Mouse (Mus musculus) liver, postnatal 0 days (tissue): ENCODE results near the gene Slc26a8. TPM values are rescaled to one million over a fixed set of nuclear protein-coding genes. Genes with fewer than 3 reads are reported as not detected.

Experiments
- ATAC-seq: fragments of 200-750 bp; cut with Nextera tagmentation; 2 replicates; pipeline ENCODE4 v1.8.0; 2017; ENCODE audit warnings: mild to moderate bottlenecking, moderate library complexity
- DNase-seq: peaks from one replicate; pipeline ENCODE4 v3.0.0-alpha.2; 2016
- H3K27ac ChIP-seq: fragments of 300-500 bp; sonication (generic); 2 replicates; pipeline ENCODE4 v1.5.1; 2014; ENCODE audit warnings: antibody characterized with exemption, moderate library complexity, mild to moderate bottlenecking, low read depth
- H3K27me3 ChIP-seq: fragments of 300-500 bp; sonication (generic); 2 replicates; pipeline ENCODE4 v1.6.1; 2014; ENCODE audit warnings: low read length, control low read depth, mixed read lengths; ENCODE audit not compliant: insufficient read depth
- H3K36me3 ChIP-seq: fragments of 300-500 bp; sonication (generic); replicated peaks from 2 replicates; pipeline ENCODE4 v1.6.1; 2014; ENCODE audit warnings: mild to moderate bottlenecking, control low read depth, low read length, moderate library complexity, mixed read lengths; ENCODE audit not compliant: insufficient read depth
- H3K4me1 ChIP-seq: fragments of 300-500 bp; sonication (generic); 2 replicates; pipeline ENCODE4 v1.6.1; 2014; ENCODE audit warnings: antibody characterized with exemption, mild to moderate bottlenecking, control low read depth; ENCODE audit not compliant: insufficient read depth
- H3K4me2 ChIP-seq: fragments of 300-500 bp; sonication (generic); 2 replicates; pipeline ENCODE4 v1.6.1; 2014; ENCODE audit warnings: low read depth, mild to moderate bottlenecking, low read length, moderate library complexity, mixed read lengths
- H3K4me3 ChIP-seq: fragments of 300-500 bp; sonication (generic); 2 replicates; pipeline ENCODE4 v1.5.1; 2014; ENCODE audit warnings: low read depth, low read length
- H3K9ac ChIP-seq: fragments of 300-500 bp; sonication (generic); replicated peaks from 2 replicates; pipeline ENCODE4 v1.6.1; 2014; ENCODE audit warnings: mild to moderate bottlenecking, moderate library complexity
- H3K9me3 ChIP-seq: fragments of 300-500 bp; sonication (generic); 2 replicates; pipeline ENCODE4 v1.6.1; 2016; ENCODE audit warnings: mild to moderate bottlenecking, control low read depth, low read length, mixed read lengths
- CTCF ChIP-seq: sonication (generic); IDR thresholded peaks from 2 replicates; pipeline ENCODE4 v1.5.1; 2016; ENCODE audit warnings: antibody characterized with exemption, low read depth
- EP300 ChIP-seq: IDR thresholded peaks from 2 replicates; pipeline ENCODE4 v1.6.1; 2016; ENCODE audit warnings: antibody characterized with exemption, low read depth, mild to moderate bottlenecking
- WGBS: fragments of 180-500 bp; shearing (Covaris S2); extraction: QIAGEN DNeasy Blood & Tissue Kit; methylation state at CpG from one replicate; pipeline ENCODE4 v1.1.7; 2014; ENCODE audit not compliant: insufficient replicate concordance; 5-methylcytosine and 5-hydroxymethylcytosine counted together
- polyA plus RNA-seq: library from polyadenylated mRNA; unstranded; fragments of >200 nt; fragmentation: Nextera tagmentation; extraction: Ambion mirVana; gene quantifications from 2 replicates; pipeline ENCODE4 v1.2.1, GENCODE M21; 2015

The Slc26a8 gene
- polyA plus RNA-seq, 1 experiment from 2014 or later, result 0.51 TPM

DNA sequence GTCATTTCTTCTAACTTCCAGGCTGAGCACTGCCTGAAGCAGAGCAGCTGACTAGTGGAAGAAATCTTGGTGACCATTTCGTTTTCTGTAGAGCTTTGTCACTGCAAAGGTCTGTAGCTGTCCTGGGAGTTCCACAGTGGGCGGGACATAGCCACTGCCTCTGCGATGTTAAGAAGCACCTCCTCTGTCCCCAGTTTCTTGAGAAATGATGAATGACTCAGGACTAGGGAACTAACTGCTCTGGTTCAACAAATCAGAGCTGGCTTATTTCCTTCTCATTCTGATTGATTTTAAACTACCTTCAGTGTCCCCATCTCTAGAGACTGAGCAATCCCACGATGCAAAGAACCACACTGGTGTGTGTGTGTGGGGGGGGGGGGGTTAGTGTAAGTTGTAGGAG lies 45.9 kb downstream of the Slc26a8 start:
- peaks cover 2% of the 10 kb centered on the region; the same call in 1 of the 2 replicates for H3K27me3 ChIP-seq
- no peaks in the 10 kb centered on the region for H3K9me3 ChIP-seq
- DNase-seq (no peak), ATAC-seq (no peak)
- no peaks in the 10 kb centered on the region for H3K36me3 ChIP-seq
- no peak overlapping the region for H3K4me2 ChIP-seq
- 27% methylated on average over 4 of the region's 4 CpGs for WGBS
- TF ChIP-seq EP300 (no peak), CTCF (no peak)
- no peaks in the 10 kb centered on the region for H3K4me1 ChIP-seq
- H3K27ac ChIP-seq, result no peak overlapping the region
- no peak overlapping the region for H3K4me3 ChIP-seq
- H3K9ac ChIP-seq, result no peak overlapping the region

DNA sequence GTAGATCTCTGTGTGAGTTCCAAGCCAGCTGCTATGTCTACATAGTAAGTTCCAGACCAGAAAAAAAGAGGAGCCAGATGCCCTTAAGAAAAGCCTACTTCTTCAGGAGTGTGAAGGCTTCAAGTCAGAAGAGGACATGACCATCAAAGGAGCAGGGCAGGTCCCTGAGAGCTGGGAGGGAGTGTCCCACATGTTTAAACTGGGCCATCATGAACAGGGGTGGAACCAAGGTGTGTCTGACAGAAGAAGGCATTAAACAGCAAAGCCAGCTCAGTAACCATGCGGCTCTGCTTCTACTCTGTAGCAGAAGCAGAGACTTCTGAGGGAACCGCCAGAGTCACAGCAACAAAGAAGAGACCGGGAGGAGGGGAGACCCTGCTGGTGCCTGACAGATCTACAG lies 46.3 kb downstream of the Slc26a8 start:
- no peak overlapping the region for H3K4me3 ChIP-seq
- no peak overlapping the region for H3K9ac ChIP-seq
- no peak overlapping the region for H3K27ac ChIP-seq
- H3K27me3 ChIP-seq, result peaks cover 2% of the 10 kb centered on the region; the same call in 1 of the 2 replicates
- no peak for ATAC-seq
- 44% methylated on average over 3 of the region's 3 CpGs for WGBS
- no peaks in the 10 kb centered on the region for H3K4me1 ChIP-seq
- no peak overlapping the region for H3K4me2 ChIP-seq
- no peaks in the 10 kb centered on the region for H3K36me3 ChIP-seq
- DNase-seq, result no peak
- no peaks in the 10 kb centered on the region for H3K9me3 ChIP-seq
- TF ChIP-seq CTCF, result no peak
- TF ChIP-seq EP300, result no peak

DNA sequence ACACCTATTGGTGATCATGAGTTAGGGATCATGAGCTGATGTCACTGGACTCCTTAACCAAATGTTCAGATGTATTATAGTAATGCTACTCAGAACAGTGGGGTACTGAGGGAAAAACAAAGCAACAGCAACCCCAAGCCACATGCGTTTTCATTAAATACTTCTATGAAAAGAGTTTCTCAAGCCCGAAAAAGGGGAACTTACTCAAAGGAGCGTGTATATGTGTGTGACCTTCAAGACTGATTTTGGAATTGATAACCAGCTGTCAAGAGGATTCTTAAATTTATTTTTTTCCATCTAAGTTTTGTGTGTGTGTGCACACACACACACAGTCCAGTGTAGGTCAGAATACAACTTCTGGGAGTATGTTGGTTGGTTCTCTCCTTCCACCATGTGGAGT lies 49.9 kb downstream of the Slc26a8 start:
- no peak overlapping the region for H3K4me2 ChIP-seq
- no peak for DNase-seq
- no peak for ATAC-seq
- H3K36me3 ChIP-seq, result no peaks in the 10 kb centered on the region
- H3K4me3 ChIP-seq, result no peak overlapping the region
- H3K9me3 ChIP-seq, result no peaks in the 10 kb centered on the region
- no peak overlapping the region for H3K27ac ChIP-seq
- TF ChIP-seq EP300 (no peak), CTCF (no peak)
- no peaks in the 10 kb centered on the region for H3K4me1 ChIP-seq
- H3K9ac ChIP-seq, result no peak overlapping the region
- peaks cover 2% of the 10 kb centered on the region; the same call in 1 of the 2 replicates for H3K27me3 ChIP-seq
- 40% methylated on average over 3 of the region's 3 CpGs for WGBS

DNA sequence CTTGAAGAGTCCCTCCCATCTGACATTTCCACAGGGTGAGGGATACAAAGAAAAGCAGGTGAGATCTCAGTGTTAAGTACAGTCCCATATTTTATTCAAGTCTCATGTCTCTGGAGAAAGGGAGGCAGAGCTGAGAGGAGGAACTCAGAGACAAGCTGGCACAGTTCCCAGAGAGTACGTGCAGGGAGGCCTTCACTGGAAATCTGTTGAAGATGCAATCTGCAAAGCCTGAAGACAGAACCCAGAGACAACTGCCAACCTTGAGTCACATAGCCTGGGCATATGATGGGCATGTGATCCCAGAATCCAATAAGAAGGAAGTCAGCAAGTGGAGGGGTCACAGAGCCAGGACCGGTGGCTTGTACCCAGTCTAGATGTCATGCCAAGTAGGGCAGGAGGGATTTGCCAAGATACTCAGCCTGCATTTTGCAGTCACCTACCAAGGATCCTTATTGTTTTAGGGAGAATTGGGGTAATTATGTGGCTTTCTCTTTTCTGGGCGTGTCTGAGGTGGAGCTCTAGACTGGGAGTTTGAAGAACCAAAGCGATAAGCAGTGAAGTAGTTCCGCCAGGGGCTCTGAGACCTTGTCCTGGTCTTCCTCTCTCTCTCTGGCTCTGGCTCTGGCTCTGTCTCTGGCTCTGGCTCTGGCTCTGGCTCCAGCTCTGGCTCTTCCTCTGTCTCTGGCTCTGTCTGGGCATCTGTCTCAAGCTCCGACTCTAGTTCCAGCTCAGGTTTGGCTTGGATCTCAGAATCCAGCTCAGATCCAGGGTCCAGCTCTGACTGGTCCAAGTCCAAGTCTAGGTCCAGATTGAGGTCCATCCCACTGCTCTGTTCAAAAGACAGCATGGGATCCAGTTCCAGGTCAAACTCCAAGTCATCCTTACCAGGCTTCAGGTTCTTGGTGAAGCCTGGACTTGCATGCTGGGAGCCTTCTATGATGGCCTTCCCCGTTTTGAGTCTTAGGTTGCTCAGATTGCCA lies 52.0 kb downstream of the Slc26a8 start:
- Histone ChIP-seq H3K27me3 (no peaks in the 10 kb centered on the region), H3K4me1 (no peaks in the 10 kb centered on the region), H3K9me3 (no peaks in the 10 kb centered on the region), H3K27ac (no peak overlapping the region), H3K36me3 (no peaks in the 10 kb centered on the region), H3K9ac (no peak overlapping the region), H3K4me2 (no peak overlapping the region), H3K4me3 (no peak overlapping the region)
- WGBS, result 62% methylated on average over 7 of the region's 7 CpGs
- TF ChIP-seq CTCF (no peak), EP300 (no peak)
- no peak for DNase-seq
- ATAC-seq, result no peak

DNA sequence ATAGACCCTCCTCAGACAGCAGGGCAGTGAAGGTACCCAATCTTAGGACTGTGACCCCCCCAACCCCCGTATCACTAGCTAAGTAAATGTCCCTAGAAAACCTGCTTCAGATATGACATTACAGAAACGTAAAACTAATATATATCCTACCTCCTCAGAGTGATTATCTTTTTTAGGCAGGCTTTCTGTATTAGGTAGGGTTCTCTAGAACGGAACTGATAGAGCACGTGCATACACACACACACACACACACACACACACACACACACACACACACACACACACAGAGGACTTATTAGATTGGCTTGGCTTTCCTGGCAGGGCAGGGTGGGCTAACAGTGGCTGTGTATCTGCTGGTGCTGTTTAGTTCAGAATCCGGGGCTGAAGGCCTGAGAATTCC lies 54.2 kb downstream of the Slc26a8 start:
- Histone ChIP-seq H3K27ac (no peak overlapping the region), H3K27me3 (no peaks in the 10 kb centered on the region), H3K4me3 (no peak overlapping the region), H3K36me3 (no peaks in the 10 kb centered on the region), H3K9me3 (no peaks in the 10 kb centered on the region), H3K4me2 (no peak overlapping the region), H3K9ac (no peak overlapping the region), H3K4me1 (no peaks in the 10 kb centered on the region)
- 50% methylated on average over 5 of the region's 5 CpGs for WGBS
- no peak for DNase-seq
- no peak for ATAC-seq
- TF ChIP-seq CTCF (no peak), EP300 (peak; percentile 23; the same call in 1 of the 2 replicates)

DNA sequence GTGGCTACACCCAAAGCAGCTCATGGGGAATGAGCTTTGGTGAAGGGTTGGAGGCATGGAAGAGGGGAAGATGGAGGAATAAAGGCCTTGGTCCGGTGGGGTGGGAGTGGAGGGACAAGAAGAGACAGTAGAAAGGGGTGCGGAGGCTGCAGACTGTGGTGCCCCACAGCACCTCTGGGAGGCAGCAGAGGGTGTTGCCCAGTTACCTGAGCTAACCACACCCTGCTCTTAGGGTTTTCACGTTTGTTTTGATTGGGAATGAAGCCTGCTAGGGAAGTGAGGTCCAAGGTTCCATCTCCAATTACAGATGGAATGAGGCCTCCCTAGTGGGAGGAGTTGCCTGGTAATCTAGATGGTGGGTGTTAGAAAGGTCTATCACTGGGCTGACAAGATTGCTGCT lies 60.9 kb downstream of the Slc26a8 start:
- Histone ChIP-seq H3K27me3 (no peaks in the 10 kb centered on the region), H3K4me2 (no peak overlapping the region)

More for the DNA sequence above, 60.9 kb downstream of the Slc26a8 start:
- no peaks in the 10 kb centered on the region for H3K36me3 ChIP-seq
- no peaks in the 10 kb centered on the region for H3K9me3 ChIP-seq
- H3K4me1 ChIP-seq, result no peaks in the 10 kb centered on the region
- ATAC-seq (no peak), DNase-seq (no peak)
- H3K4me3 ChIP-seq, result no peak overlapping the region
- H3K9ac ChIP-seq, result no peak overlapping the region
- TF ChIP-seq CTCF (peak; percentile 29), EP300 (no peak)
- H3K27ac ChIP-seq, result no peak overlapping the region
- WGBS, result 37% methylated on average over 3 of the region's 3 CpGs
